Mouse (Mus musculus): ENCODE measurements around the gene Rnf17.

GRCm38 (mm10) chr14:56403072-56403375, 643 bp downstream of the Rnf17 start:
- TF ChIP-seq CTCF (IDR thresholded peaks at IDR 0.05; ENCODE audit: low read depth, low read length) (no peak), GATA1 (IDR thresholded peaks at IDR 0.05; ENCODE audit: borderline replicate concordance, low read length) (no peak), TAL1 (conservative IDR thresholded peaks at IDR 0.05; ENCODE audit: low read depth, low read length) (no peak), GATA2 (IDR thresholded peaks at IDR 0.05; ENCODE audit: borderline replicate concordance, low read depth, low read length) (no peak)
